Mouse (Mus musculus) liver, embryonic 14.5 days (tissue): ENCODE data around the gene Arl10.

Experiments
- CTCF ChIP-seq: IDR thresholded peaks from 2 replicates; pipeline ENCODE4 v1.5.1; 2016; ENCODE audit warnings: antibody characterized with exemption, low read depth, control low read depth
- EP300 ChIP-seq: IDR thresholded peaks from 2 replicates; pipeline ENCODE4 v1.6.1; 2016; ENCODE audit warnings: antibody characterized with exemption, low read depth

DNA sequence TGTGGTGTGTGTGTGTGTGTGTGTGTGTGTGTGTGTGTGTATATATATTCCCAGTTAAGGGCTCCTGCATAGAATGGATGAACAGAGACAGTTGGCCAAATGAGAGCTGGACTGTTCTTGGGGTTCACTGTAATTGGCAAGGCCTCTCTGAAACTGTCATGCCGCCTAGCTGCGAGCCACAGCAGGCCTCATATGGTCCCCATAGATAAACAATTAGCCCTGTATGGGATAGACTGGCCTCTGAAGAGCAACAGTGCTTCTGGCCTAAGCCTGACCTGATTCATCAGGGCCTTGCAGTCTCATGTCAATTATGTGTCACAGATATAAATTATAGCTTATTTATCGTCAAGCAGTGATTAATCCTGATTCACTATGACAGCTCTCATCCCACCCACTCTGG, 33.2 kb downstream of the Arl10 start:
- TF ChIP-seq CTCF (peak; percentile 63), EP300 (peak; percentile 55; the same call in 1 of the 2 replicates)
